Mouse (Mus musculus) ovary, postnatal 14 days (tissue): Measurements from ENCODE around the gene Magt1.
"Not testable (repeated sequence)": the region's sequence is repeated elsewhere in the genome, so short reads cannot be mapped to it uniquely, and the experiment has no call there.

Source experiments
- DNase-seq: peaks from one replicate; pipeline ENCODE4 v3.0.0; 2022; ENCODE audit warnings: low spot score

Gene Magt1

GRCm38 (mm10) chrX:105946357-105946756 is 65.3 kb downstream of the Magt1 start:
- no peak for DNase-seq

- DNase-seq: no peak
Measured at GRCm38 (mm10) chrX:105939245-105939644, 72.5 kb downstream of the Magt1 start.

DNA sequence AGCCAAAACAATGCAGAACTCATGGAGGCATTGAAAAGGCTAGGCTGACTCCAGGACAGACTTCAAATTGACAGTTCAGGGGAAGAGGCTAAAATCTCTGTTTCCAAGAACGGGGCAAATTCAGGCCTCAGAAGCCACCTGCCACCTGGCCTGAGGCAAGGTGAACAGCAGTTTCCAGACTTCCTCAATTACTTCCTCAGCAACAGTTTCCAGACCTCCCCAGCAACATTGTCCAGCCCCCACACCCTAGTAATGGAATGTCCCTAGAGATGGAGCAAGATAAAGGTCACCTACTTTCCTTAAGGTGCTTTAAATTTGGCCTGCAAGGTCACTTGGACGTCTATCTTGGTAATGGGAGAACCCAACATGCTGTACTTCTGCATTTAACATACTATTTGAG is 74.0 kb downstream of the Magt1 start:
- DNase-seq: no peak

DNA sequence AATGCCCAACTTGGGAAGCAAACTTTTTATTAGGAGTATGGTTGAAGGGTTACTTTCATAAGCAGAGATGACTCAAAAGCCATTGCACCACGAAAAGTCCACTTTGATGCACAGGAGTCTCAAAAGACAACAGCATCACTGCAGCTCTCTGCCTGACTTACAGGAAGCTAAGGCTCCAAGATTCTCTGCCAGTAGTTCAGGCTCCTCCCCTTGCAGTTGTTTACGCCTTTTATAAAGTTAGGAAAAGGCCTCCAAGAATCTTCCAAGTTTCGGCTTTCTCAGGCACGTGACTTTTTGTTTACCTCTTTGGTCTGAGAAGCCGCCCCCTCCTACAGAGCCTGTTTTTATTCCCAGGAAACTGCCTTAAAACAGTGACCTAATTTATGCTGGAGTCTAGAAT is 77.4 kb downstream of the Magt1 start:
- DNase-seq: peak; percentile 9

GRCm38 (mm10) chrX:105929478-105930038 is 82.1 kb downstream of the Magt1 start:
- DNase-seq: no peak

DNA sequence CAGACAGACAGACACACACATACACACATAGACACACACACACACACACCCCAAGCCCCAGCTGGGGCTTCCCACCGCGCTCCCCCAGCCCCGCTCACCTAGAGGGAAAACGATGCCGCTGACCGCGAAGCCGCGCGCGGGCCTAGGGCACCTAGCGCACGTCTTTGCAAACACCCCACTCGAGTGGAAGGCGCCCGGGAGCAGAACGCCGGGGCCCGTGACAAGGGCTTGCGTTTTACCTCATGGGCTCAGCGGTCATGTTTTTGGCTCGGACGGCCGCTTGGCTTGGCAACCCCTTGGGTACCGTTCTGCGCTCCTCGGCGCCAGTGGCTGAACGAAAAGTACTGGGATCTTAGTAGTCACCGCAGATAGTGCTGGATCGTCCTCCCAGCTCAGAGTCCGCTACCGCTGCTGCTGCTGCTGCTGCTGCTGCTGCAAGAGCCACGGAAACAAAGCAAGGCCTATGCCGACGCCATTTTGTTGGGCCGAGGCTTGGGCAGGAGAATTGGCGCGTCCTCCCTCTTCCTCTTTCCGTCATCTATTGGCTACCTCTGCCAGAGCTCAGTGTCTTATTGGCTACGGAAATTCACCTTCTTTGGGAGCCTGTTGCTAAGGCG is 82.7 kb downstream of the Magt1 start, which contains the start of gene Atrx:
Gene Atrx, minus strand, starts transcription at position 543 of the 617 bp plus-strand sequence.
- peak; percentile 42 for DNase-seq

- peak; percentile 2 for DNase-seq
Measured at GRCm38 (mm10) chrX:105927941-105928860, 83.5 kb downstream of the Magt1 start.

GRCm38 (mm10) chrX:105926121-105926735 is 85.5 kb downstream of the Magt1 start:
- no peak for DNase-seq

GRCm38 (mm10) chrX:105924326-105925070 is 87.2 kb downstream of the Magt1 start:
- no peak for DNase-seq

DNA sequence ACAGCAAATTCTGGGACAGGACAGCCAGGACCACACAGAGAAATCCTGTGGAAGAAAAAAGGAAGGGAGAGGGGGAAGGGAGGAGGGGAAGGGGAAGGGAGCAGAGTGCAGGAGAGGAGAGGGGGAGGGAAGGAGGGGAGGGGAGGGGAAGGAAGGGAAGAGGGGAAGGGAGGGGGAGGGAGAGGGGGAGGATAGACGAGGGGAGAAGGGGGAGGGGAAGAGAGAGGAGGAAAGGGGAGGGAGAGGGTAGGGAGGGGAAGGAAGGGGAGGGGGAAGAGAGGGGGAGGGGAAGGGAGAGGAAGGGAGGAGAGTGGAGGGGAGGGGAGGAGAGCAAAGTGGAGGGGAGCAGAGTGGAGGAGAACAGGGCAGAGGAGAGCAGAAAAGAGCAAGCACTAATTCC is 87.8 kb downstream of the Magt1 start:
- DNase-seq: no peak

DNA sequence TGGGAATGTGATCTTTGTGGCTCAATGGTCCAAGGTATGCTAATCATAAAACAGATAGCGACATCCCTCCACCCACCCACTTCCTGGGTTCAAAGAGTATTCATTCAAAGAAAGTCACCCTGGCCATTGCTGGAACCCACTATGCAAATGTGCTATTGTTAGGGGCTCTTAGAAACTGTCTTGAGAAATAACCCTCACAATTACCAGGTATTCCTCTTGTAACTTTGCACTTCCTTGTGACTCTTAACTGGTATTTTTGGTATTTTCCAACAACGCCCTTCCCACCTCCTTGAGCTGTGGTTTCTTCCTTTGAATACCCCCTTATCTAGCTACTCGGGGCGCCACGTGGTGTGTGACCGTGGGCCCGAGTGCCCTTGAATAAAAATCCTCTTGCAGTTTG is 88.7 kb downstream of the Magt1 start:
- not testable (repeated sequence) for DNase-seq

- DNase-seq: no peak
Measured at GRCm38 (mm10) chrX:105921421-105921820, 90.3 kb downstream of the Magt1 start.
